11 mouse cellular contexts compared by ENCODE assay signal in the genomic region with DNA sequence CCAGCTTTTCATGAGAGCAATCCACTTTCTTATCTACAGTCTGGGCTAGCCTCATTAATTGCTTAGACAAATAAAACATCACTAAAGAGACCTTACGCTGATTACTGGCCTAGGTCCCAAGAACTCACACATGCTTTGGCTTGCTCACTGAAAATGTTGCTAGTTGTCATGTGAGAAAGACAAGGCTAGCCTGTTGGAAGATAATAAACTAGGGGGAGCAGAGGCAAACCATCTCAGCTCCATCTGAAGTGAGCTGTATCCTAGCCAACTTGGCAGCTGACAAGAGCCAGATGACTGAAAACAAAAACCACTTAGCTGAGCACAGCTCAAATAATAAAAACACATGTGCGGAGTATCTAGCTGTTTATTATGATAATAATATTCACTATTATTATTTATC. TPM values are rescaled to one million over a fixed set of nuclear protein-coding genes. Genes with fewer than 3 reads are reported as not detected.
DNase-seq lines count a peak whose midpoint lies in the region; ATAC-seq lines count a peak whose summit lies in the region.
"Had no signal": no experiment of that assay in that cellular context is flagged by ENCODE, and none has a peak within 500 bp of the region (broad histone marks: within the 10 kb centered on the region; RNA-seq: fewer than 3 reads in every experiment).

No protein-coding gene starts in this region.

- 0 out of 2 replicates have a peak, but pooled peaks cover 2% of the 10 kb centered on the region for H3K9me3 ChIP-seq in heart, embryonic 12.5 days (replicated peaks)
- H3K9me3 ChIP-seq in midbrain, embryonic 11.5 days (ENCODE audit: control insufficient read depth, low read length) = no peaks in the 10 kb centered on the region
- H3K9me3 ChIP-seq: embryonic facial prominence, embryonic 13.5 days; midbrain, embryonic 12.5 days had no signal

- no peak overlapping the region for H3K4me2 ChIP-seq in heart, embryonic 12.5 days
- H3K4me2 ChIP-seq in midbrain, embryonic 11.5 days = no peak overlapping the region
- H3K4me2 ChIP-seq: embryonic facial prominence, embryonic 13.5 days; midbrain, embryonic 12.5 days had no signal

- no peak for ATAC-seq in heart, embryonic 12.5 days (ENCODE audit: insufficient number of reproducible peaks, low FRiP score)
- ATAC-seq in midbrain, embryonic 11.5 days (ENCODE audit: low FRiP score) = no peak

- no peaks in the 10 kb centered on the region for H3K36me3 ChIP-seq in heart, embryonic 12.5 days
- no peaks in the 10 kb centered on the region for H3K36me3 ChIP-seq in midbrain, embryonic 11.5 days (ENCODE audit: control insufficient read depth, insufficient read depth, low read length)
- H3K36me3 ChIP-seq: embryonic facial prominence, embryonic 13.5 days; midbrain, embryonic 12.5 days had no signal

- no peaks in the 10 kb centered on the region for H3K27me3 ChIP-seq in heart, embryonic 12.5 days (replicated peaks)
- no peaks in the 10 kb centered on the region for H3K27me3 ChIP-seq in midbrain, embryonic 11.5 days (ENCODE audit: control insufficient read depth, insufficient read depth, low read length)
- H3K27me3 ChIP-seq: embryonic facial prominence, embryonic 13.5 days; midbrain, embryonic 12.5 days had no signal

- 55% methylated on average over 2 of the region's 2 CpGs for WGBS in heart, embryonic 12.5 days
- WGBS in midbrain, embryonic 11.5 days = 94% methylated on average over 2 of the region's 2 CpGs

- intact Hi-C loops in heart, postnatal 25 days (cut with DNase I) = loop anchor here (10.0 kb wide), 1 partner anchor 121 kb away; no protein-coding TSS in a partner anchor

- no peak overlapping the region for H3K4me3 ChIP-seq in heart, embryonic 12.5 days
- H3K4me3 ChIP-seq in midbrain, embryonic 11.5 days (ENCODE audit: low read depth, low read length) = no peak overlapping the region
- H3K4me3 ChIP-seq: embryonic facial prominence, embryonic 13.5 days; midbrain, embryonic 12.5 days had no signal

- H3K9ac ChIP-seq in heart, embryonic 12.5 days = no peak overlapping the region
- no peak overlapping the region for H3K9ac ChIP-seq in midbrain, embryonic 11.5 days (ENCODE audit: low read length)
- H3K9ac ChIP-seq: embryonic facial prominence, embryonic 13.5 days; midbrain, embryonic 12.5 days had no signal

- no peaks in the 10 kb centered on the region for H3K4me1 ChIP-seq in heart, embryonic 12.5 days (replicated peaks)
- no peaks in the 10 kb centered on the region for H3K4me1 ChIP-seq in midbrain, embryonic 11.5 days (ENCODE audit: control insufficient read depth, insufficient read depth, low read length)
- H3K4me1 ChIP-seq: midbrain, embryonic 12.5 days had no signal

- peak; percentile 97 for DNase-seq in heart, adult 11 months
- peak; percentile 26 for DNase-seq in ovary, adult 18-20 months (ENCODE audit: low spot score)
- DNase-seq in ovary, postnatal 10 days (ENCODE audit: low spot score) = no peak
- DNase-seq in heart, postnatal 25 days (ENCODE audit: low spot score) = peak; percentile 9
- DNase-seq in skeletal muscle tissue, adult 2 months (ENCODE audit: low read depth, low spot score) = peak; percentile 67
- no peak for DNase-seq in left cerebral cortex, adult 9 months (ENCODE audit: low spot score in 2 of 2)
- DNase-seq in midbrain, embryonic 11.5 days (ENCODE audit: low spot score, missing footprints) = no peak

- no peak overlapping the region for H3K27ac ChIP-seq in heart, embryonic 12.5 days (ENCODE audit: poor library complexity, severe bottlenecking)
- H3K27ac ChIP-seq in midbrain, embryonic 11.5 days (ENCODE audit: low read depth, low read length) = no peak overlapping the region
- H3K27ac ChIP-seq: embryonic facial prominence, embryonic 13.5 days; midbrain, embryonic 12.5 days had no signal

RNA-seq across cellular contexts. Expression of gene Bbox1, which starts 40.2 kb away (rescaled TPM):
- polyA plus RNA-seq in heart, embryonic 12.5 days (2016; fragmentation: Nextera tagmentation; extraction: Ambion mirVana) = 0.04 TPM in 1 of 2 replicates, not detected in the other
- total RNA-seq in heart, postnatal 25 days (2021) = under 1 TPM in 1 of 2 experiments, not detected in 1; 0.23 TPM
- polyA plus RNA-seq in midbrain, embryonic 11.5 days (2014; fragmentation: Nextera tagmentation; extraction: Ambion mirVana) = 0.06 TPM in 1 of 2 replicates, not detected in the other
- total RNA-seq: hematopoietic stem cell, adult 5-6 weeks had no signal

Comparison
In these comparisons a context has a peak if more than half of its experiments do, and no peak if none do; other contexts are left out.
1. DNase-seq: peak in heart, adult 11 months (single experiment), ovary, adult 18-20 months (single experiment), heart, postnatal 25 days (single experiment) and skeletal muscle tissue, adult 2 months (single experiment); none in ovary, postnatal 10 days (single experiment), left cerebral cortex, adult 9 months (0 of 2) and midbrain, embryonic 11.5 days (single experiment).